Mouse (Mus musculus) 3134 (cell line): Measurements from ENCODE around the gene Smim14.

Source experiments
- DNase-seq: peaks from one replicate; pipeline ENCODE4 v3.0.0-alpha.2; 2011; ENCODE audit warnings: low spot score; ENCODE audit not compliant: insufficient read length; ENCODE audit errors: extremely low read depth

Smim14 gene

GRCm38 (mm10) chr5:65420822-65421221 lies 116.2 kb downstream of the Smim14 start:
- no peak for DNase-seq

GRCm38 (mm10) chr5:65419136-65419535 lies 117.8 kb downstream of the Smim14 start:
- DNase-seq: no peak

DNA sequence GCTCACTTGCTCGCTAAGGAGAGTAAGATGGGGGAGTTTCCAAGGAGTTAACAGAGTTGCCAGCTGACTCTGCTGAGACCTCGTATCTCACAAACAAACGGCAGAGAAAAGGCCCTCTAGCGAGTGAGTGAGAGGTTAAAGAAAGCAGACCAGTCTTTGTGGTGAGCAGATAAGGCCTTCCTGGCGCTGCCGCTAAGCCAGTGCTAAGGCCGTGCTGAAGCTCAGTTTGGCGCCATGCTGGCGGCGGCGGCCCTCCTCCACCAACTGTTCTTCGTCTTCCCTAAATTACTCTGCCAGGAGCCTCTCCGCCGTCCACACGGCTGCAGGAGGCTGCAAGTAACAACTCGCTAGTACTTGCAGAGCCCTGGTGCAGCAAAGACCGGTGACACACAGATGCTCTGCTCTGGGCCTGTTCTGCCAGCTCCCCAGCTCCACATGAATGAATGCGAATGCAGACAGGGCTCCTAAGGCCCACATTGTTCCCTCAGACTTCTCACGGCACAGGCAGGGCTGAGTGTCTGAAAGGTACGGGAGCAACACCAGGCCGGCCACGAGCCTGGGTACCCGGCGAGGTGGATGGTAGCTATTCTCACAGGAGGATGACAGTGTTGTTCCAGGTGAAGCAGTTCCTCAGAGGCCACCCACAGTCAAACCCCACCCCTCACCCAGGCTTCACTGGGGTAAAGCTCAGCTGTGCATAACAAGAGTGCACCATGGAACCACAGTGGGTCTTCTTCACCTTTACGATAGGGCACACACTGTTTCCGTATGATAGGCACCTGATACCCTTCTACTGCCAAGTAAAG lies 121.1 kb downstream of the Smim14 start:
- peak; percentile 16 for DNase-seq

GRCm38 (mm10) chr5:65407989-65408388 lies 129.0 kb downstream of the Smim14 start:
- DNase-seq: no peak

DNA sequence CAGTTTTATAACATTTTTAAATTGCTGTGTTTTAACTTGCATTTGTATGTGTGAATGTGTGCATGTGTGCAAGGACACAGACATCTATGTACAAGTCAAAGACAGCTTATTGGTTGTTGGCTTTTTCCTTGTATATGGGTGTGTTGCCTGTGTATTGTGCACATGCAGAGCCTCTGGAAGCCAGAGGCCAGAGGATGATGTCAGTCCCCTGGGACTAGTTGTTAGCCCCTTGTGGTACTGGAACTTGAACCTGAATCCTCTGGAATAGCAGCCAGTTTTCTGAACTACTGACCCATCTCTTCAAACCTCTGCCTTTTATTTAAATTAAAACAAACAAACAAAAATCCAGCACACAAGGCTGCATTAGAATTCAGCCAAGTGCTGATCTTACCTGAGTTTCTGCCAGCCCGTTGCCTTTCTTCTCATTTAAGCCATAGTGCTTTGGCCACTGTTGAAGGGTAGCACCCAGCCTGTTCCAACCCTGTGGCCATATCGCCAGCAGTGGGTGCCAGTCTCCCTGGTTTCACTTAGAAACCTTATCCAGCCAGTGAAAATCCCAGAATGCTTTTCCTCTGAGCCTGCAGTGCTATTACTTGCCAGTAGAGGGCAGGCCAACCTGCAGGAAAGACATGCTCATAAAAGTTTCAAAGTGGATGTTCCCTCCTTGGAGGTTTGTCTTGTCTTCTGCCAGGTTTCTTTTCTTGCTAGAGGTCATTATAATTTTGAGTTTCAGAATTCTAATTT lies 135.6 kb downstream of the Smim14 start:
- peak; percentile 45 for DNase-seq
